8 mouse cellular contexts compared by ENCODE assay signal in the genomic region with DNA sequence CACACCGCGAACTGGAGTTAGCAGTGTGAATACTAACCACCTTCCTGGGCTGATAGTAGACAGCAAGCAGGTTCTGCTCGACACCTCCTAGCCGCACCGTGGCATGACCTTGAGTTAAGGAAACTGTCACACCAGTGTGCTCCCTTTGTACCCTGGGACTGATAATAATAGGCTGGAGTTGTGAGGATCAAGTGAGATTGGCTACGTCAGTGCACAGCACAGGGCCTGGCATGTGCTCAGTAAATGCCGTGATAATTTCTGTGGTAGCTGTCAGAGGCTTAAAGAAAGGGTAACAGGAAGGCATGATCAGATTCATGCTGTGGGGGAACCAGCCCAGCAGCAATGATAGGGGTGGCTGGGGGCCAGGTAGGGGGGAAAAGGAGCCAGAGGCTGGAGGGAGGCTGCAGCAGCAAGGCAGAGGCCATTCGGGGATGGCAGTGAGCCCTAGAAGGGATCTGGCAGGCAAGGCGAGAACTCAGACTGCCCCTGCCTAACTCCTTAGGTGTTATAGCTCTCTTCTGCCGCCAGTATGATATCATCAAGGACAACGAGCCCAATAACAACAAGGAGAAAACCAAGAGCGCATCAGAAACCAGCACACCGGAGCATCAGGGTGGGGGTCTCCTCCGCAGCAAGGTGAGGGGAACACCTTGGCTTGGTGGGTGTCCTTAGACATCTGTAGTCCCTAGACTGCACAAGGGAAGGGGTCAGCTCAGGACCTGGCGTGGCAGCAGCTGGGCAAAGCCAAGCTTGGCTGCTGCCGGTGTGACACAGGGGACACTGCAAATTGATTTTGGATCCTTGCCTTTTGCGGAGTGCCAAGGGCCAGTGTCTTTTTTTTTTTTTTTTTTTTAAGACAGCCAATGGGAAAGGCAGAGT. TPM values are rescaled to one million over a fixed set of nuclear protein-coding genes. Genes with fewer than 3 reads are reported as not detected.
DNase-seq lines count a peak whose midpoint lies in the region; ATAC-seq and TF ChIP-seq lines count a peak whose summit lies in the region.
"Had no signal": no experiment of that assay in that cellular context is flagged by ENCODE, and none has a peak within 500 bp of the region (broad histone marks: within the 10 kb centered on the region; RNA-seq: fewer than 3 reads in every experiment).

No protein-coding gene starts in this region.

- H3K27me3 ChIP-seq in hindbrain, embryonic 16.5 days (replicated peaks; ENCODE audit: control insufficient read depth, insufficient read depth, low read length): no peaks in the 10 kb centered on the region
- H3K27me3 ChIP-seq in hindbrain, embryonic 11.5 days (ENCODE audit: control insufficient read depth, insufficient read depth, low read length): peaks cover 17% of the 10 kb centered on the region
- peaks cover 24% of the 10 kb centered on the region for H3K27me3 ChIP-seq in liver, embryonic 13.5 days

- H3K4me1 ChIP-seq in hindbrain, embryonic 16.5 days (ENCODE audit: control insufficient read depth, insufficient read depth, low read depth, low read length): peaks cover 36% of the 10 kb centered on the region
- H3K4me1 ChIP-seq in hindbrain, embryonic 11.5 days (replicated peaks; ENCODE audit: control insufficient read depth, insufficient read depth, low read length): peaks cover 4% of the 10 kb centered on the region
- peaks cover 73% of the 10 kb centered on the region for H3K4me1 ChIP-seq in liver, embryonic 13.5 days (replicated peaks)

- no peak for TF ChIP-seq CTCF in brain, embryonic 14.5 days (IDR thresholded peaks at IDR 0.05; ENCODE audit: borderline replicate concordance, extremely low read depth, insufficient read depth, insufficient read length)

- no peaks in the 10 kb centered on the region for H3K36me3 ChIP-seq in hindbrain, embryonic 16.5 days (ENCODE audit: control insufficient read depth, insufficient read depth, low read length)
- H3K36me3 ChIP-seq in hindbrain, embryonic 11.5 days (ENCODE audit: control insufficient read depth, insufficient read depth, low read length): no peaks in the 10 kb centered on the region
- 0 out of 2 replicates have a peak, but pooled peaks cover 3% of the 10 kb centered on the region for H3K36me3 ChIP-seq in liver, embryonic 13.5 days

- no peak for TF ChIP-seq POLR2A in brain, embryonic 14.5 days (IDR thresholded peaks at IDR 0.05; ENCODE audit: borderline replicate concordance, extremely low read depth, insufficient read depth, insufficient read length, poor library complexity, severe bottlenecking)

- no peak overlapping the region for H3K4me2 ChIP-seq in hindbrain, embryonic 16.5 days (ENCODE audit: low read length)
- H3K4me2 ChIP-seq in hindbrain, embryonic 11.5 days (replicated peaks; ENCODE audit: low read depth, low read length): no peak overlapping the region
- peak overlapping the region; percentile 60 for H3K4me2 ChIP-seq in liver, embryonic 13.5 days

- no peak for ATAC-seq in hindbrain, embryonic 16.5 days
- ATAC-seq in hindbrain, embryonic 11.5 days (ENCODE audit: low FRiP score): no peak
- peak; percentile 38 for ATAC-seq in liver, embryonic 13.5 days (ENCODE audit: low read depth)

- DNase-seq in hindbrain, embryonic 11.5 days (ENCODE audit: low spot score): no peak
- DNase-seq in brain, embryonic 14.5 days (ENCODE audit: low read depth): peak; percentile 55
- DNase-seq in heart, adult 9 months (ENCODE audit: low spot score in 2 of 2): peak; percentile 64 to 72
- DNase-seq in liver, embryonic 13.5 days: no peak
- no peak for DNase-seq in lung, postnatal 36 days
- no peak for DNase-seq in layer of hippocampus, adult 9-10 months (ENCODE audit: low spot score)
- DNase-seq: spleen, adult 18-20 months had no signal

- no peaks in the 10 kb centered on the region for H3K9me3 ChIP-seq in hindbrain, embryonic 16.5 days (ENCODE audit: control insufficient read depth, low read length)
- no peaks in the 10 kb centered on the region for H3K9me3 ChIP-seq in hindbrain, embryonic 11.5 days (ENCODE audit: control insufficient read depth, low read length)
- no peaks in the 10 kb centered on the region for H3K9me3 ChIP-seq in liver, embryonic 13.5 days (replicated peaks)

- peak overlapping the region; percentile 24 for H3K27ac ChIP-seq in hindbrain, embryonic 16.5 days (ENCODE audit: low read depth, low read length)
- no peak overlapping the region for H3K27ac ChIP-seq in hindbrain, embryonic 11.5 days (ENCODE audit: low read depth, low read length)
- H3K27ac ChIP-seq in liver, embryonic 13.5 days: peak overlapping the region; percentile 86

- WGBS in hindbrain, embryonic 16.5 days: 65% methylated on average over 17 of the region's 17 CpGs
- 82% methylated on average over 17 of the region's 17 CpGs for WGBS in hindbrain, embryonic 11.5 days
- WGBS in liver, embryonic 13.5 days (ENCODE audit: insufficient replicate concordance): 52% methylated on average over 17 of the region's 17 CpGs

- no peak overlapping the region for H3K4me3 ChIP-seq in hindbrain, embryonic 16.5 days (ENCODE audit: low read length)
- no peak overlapping the region for H3K4me3 ChIP-seq in hindbrain, embryonic 11.5 days (ENCODE audit: low read depth, low read length)
- H3K4me3 ChIP-seq in liver, embryonic 13.5 days (replicated peaks): no peak overlapping the region

- no peak overlapping the region for H3K9ac ChIP-seq in hindbrain, embryonic 16.5 days (ENCODE audit: low read depth, low read length)
- H3K9ac ChIP-seq in hindbrain, embryonic 11.5 days (ENCODE audit: low read depth, low read length): no peak overlapping the region
- H3K9ac ChIP-seq in liver, embryonic 13.5 days: peak overlapping the region; percentile 36; the same call in 1 of the 2 replicates

RNA-seq across cellular contexts. Expression of gene Fndc5, which starts 5.0 kb away (rescaled TPM):
- 10.7 and 11.6 TPM in 2 replicates for polyA plus RNA-seq in hindbrain, embryonic 16.5 days (2015; fragmentation: Nextera tagmentation; extraction: Ambion mirVana)
- 2.5 and 3.2 TPM in 2 replicates for polyA plus RNA-seq in hindbrain, embryonic 11.5 days (2014; fragmentation: Nextera tagmentation; extraction: Ambion mirVana)
- polyA plus RNA-seq in brain, embryonic 14.5 days (2012; rRNA removed): 4.4 and 7.4 TPM in 2 replicates
- polyA plus RNA-seq in liver, embryonic 13.5 days (2015; fragmentation: Nextera tagmentation; extraction: Ambion mirVana): 1.1 TPM in 2 replicates

RNA-seq across cellular contexts. Expression of gene Hpca, which starts 20.0 kb away (rescaled TPM):
- polyA plus RNA-seq in hindbrain, embryonic 16.5 days (2015; fragmentation: Nextera tagmentation; extraction: Ambion mirVana): 168 and 199 TPM in 2 replicates
- 2.3 and 2.6 TPM in 2 replicates for polyA plus RNA-seq in hindbrain, embryonic 11.5 days (2014; fragmentation: Nextera tagmentation; extraction: Ambion mirVana)
- polyA plus RNA-seq in brain, embryonic 14.5 days (2012; rRNA removed): 50.3 and 57.2 TPM in 2 replicates
- 0.92 and 1.2 TPM in 2 replicates for polyA plus RNA-seq in liver, embryonic 13.5 days (2015; fragmentation: Nextera tagmentation; extraction: Ambion mirVana)

RNA-seq across cellular contexts. Expression of gene Tmem54, which starts 36.5 kb away (rescaled TPM):
- polyA plus RNA-seq in hindbrain, embryonic 16.5 days (2015; fragmentation: Nextera tagmentation; extraction: Ambion mirVana): 0.16 and 0.20 TPM in 2 replicates
- 0.96 and 1.4 TPM in 2 replicates for polyA plus RNA-seq in hindbrain, embryonic 11.5 days (2014; fragmentation: Nextera tagmentation; extraction: Ambion mirVana)
- polyA plus RNA-seq in brain, embryonic 14.5 days (2012; rRNA removed): 0.42 and 0.81 TPM in 2 replicates
- 1.9 and 2.1 TPM in 2 replicates for polyA plus RNA-seq in liver, embryonic 13.5 days (2015; fragmentation: Nextera tagmentation; extraction: Ambion mirVana)

RNA-seq across cellular contexts. Expression of gene S100pbp, which starts 47.7 kb away (rescaled TPM):
- polyA plus RNA-seq in hindbrain, embryonic 16.5 days (2015; fragmentation: Nextera tagmentation; extraction: Ambion mirVana): 19.1 and 21.6 TPM in 2 replicates
- 19.9 and 20.7 TPM in 2 replicates for polyA plus RNA-seq in hindbrain, embryonic 11.5 days (2014; fragmentation: Nextera tagmentation; extraction: Ambion mirVana)
- polyA plus RNA-seq in brain, embryonic 14.5 days (2012; rRNA removed): 38.3 and 42.0 TPM in 2 replicates
- 5.8 and 7.4 TPM in 2 replicates for polyA plus RNA-seq in liver, embryonic 13.5 days (2015; fragmentation: Nextera tagmentation; extraction: Ambion mirVana)

RNA-seq across cellular contexts. Expression of gene Yars, which starts 47.8 kb away (rescaled TPM):
- 108 and 112 TPM in 2 replicates for polyA plus RNA-seq in hindbrain, embryonic 16.5 days (2015; fragmentation: Nextera tagmentation; extraction: Ambion mirVana)
- 102 and 109 TPM in 2 replicates for polyA plus RNA-seq in hindbrain, embryonic 11.5 days (2014; fragmentation: Nextera tagmentation; extraction: Ambion mirVana)
- 54.5 and 68.4 TPM in 2 replicates for polyA plus RNA-seq in brain, embryonic 14.5 days (2012; rRNA removed)
- 69.9 and 78.8 TPM in 2 replicates for polyA plus RNA-seq in liver, embryonic 13.5 days (2015; fragmentation: Nextera tagmentation; extraction: Ambion mirVana)

Comparison
In these comparisons a context has a peak if more than half of its experiments do, and no peak if none do; other contexts are left out.
1. RNA of gene Hpca, which starts 20.0 kb away (polyA plus RNA-seq): 168 to 199 TPM in hindbrain, embryonic 16.5 days and 50.3 to 57.2 TPM in brain, embryonic 14.5 days; 2.3 to 2.6 TPM in hindbrain, embryonic 11.5 days and 0.92 to 1.2 TPM in liver, embryonic 13.5 days; every median in the first group is over 10 times any median in the second.
2. DNase-seq: peak in brain, embryonic 14.5 days (single experiment) and heart, adult 9 months (2 of 2); none in hindbrain, embryonic 11.5 days (single experiment), liver, embryonic 13.5 days (single experiment), lung, postnatal 36 days (single experiment) and layer of hippocampus, adult 9-10 months (single experiment).